Mouse (Mus musculus): ENCODE measurements around the gene Lrrc2.

DNA sequence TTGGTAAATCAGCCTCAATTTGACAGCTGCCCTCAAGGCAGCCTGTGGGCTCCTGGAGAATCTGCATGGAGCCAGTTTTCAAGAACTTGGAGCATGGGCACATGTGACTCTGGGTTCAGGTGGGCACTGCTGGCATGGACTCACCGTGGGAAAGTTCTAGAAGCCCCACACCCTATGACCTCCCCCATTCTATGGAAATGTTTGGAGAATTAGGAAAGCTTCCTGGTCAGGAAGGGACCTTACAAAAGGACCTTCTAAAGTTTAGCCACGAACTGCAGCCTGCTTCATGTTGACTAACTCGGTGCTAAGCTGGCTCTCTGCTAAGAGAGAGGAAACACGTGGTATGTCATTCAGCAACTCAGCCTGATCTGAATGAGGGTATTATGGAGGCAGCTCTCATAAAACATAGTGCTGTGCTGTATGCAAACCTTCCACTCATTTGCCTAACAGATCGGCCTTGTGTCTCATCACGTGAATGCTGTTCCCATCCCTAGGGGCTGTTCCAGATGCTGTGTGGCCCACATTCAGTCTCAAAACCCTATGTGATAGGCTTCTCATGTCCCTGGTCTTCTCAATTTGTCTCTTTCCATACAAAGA, 41.9 kb upstream of the Lrrc2 start:
- no peak for TF ChIP-seq CTCF (IDR thresholded peaks at IDR 0.05; ENCODE audit: low read depth, low read length)
- no peak for TF ChIP-seq POLR2A (IDR thresholded peaks at IDR 0.05; ENCODE audit: insufficient read depth, low read length)
- no peak for TF ChIP-seq EP300 (IDR thresholded peaks at IDR 0.05; ENCODE audit: insufficient read depth, low read depth, low read length)
